Mouse (Mus musculus): Measurements from ENCODE around the gene Usp24. TPM values are rescaled to one million over a fixed set of nuclear protein-coding genes. Genes with fewer than 3 reads are reported as not detected.

Gene Usp24
- polyA plus RNA-seq (2015; fragmentation: Nextera tagmentation; extraction: Ambion mirVana), result 7.6 and 9.7 TPM in 2 replicates

DNA sequence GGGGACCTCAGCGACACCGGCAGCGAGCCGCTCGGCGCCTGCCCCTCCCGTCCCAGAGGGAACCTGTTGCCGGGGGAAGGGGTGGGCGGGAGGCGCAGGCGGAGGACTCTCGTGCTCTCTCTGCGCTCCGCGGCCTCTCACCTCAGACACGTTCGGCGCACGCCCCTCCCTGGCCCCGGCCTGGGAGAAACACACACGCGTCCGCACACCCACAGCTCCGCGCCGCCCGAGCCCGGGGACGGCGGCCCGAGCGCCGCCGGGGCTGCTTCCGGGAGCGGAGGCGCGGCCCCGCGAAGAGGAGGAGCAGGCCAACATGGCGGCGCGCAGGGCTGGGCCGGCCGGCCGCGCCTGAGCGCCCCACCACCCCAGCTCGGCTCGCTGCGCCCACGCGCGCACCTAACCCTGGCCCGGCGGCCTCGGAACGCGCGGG lies at the start of gene Usp24:
Gene Usp24, plus strand, starts transcription at position 293 of the 430 bp plus-strand sequence.
- peak; percentile 92 for ATAC-seq (ENCODE audit: insufficient read depth, low FRiP score, low read depth)
- under 1% methylated on average over 51 of the region's 60 CpGs for WGBS

DNA sequence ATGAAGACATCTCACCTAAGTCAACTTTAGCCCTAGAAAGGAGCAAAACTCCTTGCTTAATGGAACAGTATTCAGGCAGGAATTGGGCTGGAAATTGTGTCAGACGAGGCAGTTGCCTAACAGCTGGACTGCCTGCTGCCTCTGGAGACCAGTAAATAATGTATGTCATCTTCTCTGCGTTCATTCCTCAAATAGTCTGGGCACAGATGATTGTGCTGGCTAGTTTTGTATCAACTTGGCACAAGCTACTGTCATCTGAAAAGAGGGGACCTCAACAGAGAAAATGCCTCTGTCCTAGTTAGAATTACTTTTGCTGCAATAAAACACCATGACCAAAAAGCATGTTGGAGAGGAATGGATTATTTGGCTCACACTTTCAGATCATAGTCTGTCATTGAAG lies 39.1 kb upstream of the Usp24 start:
- no peaks in the 10 kb centered on the region for H3K36me3 ChIP-seq
- H3K27me3 ChIP-seq (replicated peaks), result no peaks in the 10 kb centered on the region
- WGBS, result 51% methylated on average over 2 of the region's 2 CpGs
- no peak overlapping the region for H3K9ac ChIP-seq
- H3K9me3 ChIP-seq, result no peaks in the 10 kb centered on the region
- H3K4me2 ChIP-seq, result no peak overlapping the region
- no peak for ATAC-seq (ENCODE audit: insufficient read depth, low FRiP score, low read depth)
- H3K27ac ChIP-seq, result no peak overlapping the region
- no peaks in the 10 kb centered on the region for H3K4me1 ChIP-seq
- no peak overlapping the region for H3K4me3 ChIP-seq (replicated peaks)

More for the DNA sequence above, at the start of gene Usp24:
- Histone ChIP-seq H3K4me1 (peaks cover 9% of the 10 kb centered on the region; the same call in 1 of the 2 replicates), H3K9me3 (no peaks in the 10 kb centered on the region), H3K27me3 (replicated peaks) (no peaks in the 10 kb centered on the region), H3K4me2 (peak within 1 kb of the TSS; percentile 85), H3K9ac (peak within 1 kb of the TSS; percentile 92), H3K27ac (peak within 1 kb of the TSS; percentile 90), H3K36me3 (no peaks in the 10 kb centered on the region), H3K4me3 (replicated peaks) (peak within 1 kb of the TSS; percentile 93)

DNA sequence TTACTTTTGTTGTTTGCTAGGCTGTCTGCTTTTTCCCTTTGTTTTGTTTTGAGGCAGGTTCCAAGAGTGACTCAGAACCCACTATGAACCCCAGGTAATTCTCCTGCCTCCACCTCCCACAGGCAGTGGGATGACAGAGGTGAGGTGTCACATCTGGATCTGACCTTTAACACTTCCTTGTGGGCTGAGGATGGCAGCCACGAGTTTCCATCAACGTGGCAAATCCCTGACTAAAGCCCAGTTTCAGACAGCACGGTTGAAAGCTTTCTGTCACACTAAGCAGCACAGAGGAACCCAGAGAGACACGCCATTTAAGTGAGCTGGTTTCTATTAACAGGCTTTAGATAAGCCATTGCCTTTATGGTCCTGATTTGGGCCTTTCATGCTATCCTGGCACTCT lies 36.8 kb upstream of the Usp24 start:
- Histone ChIP-seq H3K27ac (no peak overlapping the region), H3K9ac (no peak overlapping the region), H3K27me3 (replicated peaks) (no peaks in the 10 kb centered on the region), H3K9me3 (no peaks in the 10 kb centered on the region), H3K4me3 (replicated peaks) (no peak overlapping the region), H3K4me2 (no peak overlapping the region), H3K36me3 (no peaks in the 10 kb centered on the region), H3K4me1 (no peaks in the 10 kb centered on the region)
- WGBS, result 36% methylated on average over 4 of the region's 4 CpGs
- no peak for ATAC-seq (ENCODE audit: insufficient read depth, low FRiP score, low read depth)

DNA sequence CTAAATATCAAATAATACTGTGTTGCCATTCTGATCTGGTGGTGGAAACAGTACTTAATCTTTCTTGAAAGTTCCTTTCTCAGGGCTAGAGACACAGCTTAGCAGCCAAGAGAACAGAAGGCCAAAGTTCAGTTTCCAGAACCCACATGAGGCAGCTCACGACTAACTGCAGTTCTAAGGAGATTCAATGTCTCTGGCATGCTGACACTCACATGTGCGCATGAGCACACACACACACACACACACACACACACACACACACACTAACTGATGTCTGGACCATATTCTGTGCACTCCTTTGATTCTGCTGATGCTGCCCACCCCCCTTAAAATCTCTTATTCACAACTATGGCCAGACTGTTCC lies 34.9 kb upstream of the Usp24 start:
- peak overlapping the region; percentile 16 for H3K4me2 ChIP-seq
- no peaks in the 10 kb centered on the region for H3K27me3 ChIP-seq (replicated peaks)
- no peaks in the 10 kb centered on the region for H3K36me3 ChIP-seq
- ATAC-seq (ENCODE audit: insufficient read depth, low FRiP score, low read depth), result no peak
- H3K4me3 ChIP-seq (replicated peaks), result no peak overlapping the region
- no peaks in the 10 kb centered on the region for H3K4me1 ChIP-seq
- no peak overlapping the region for H3K9ac ChIP-seq
- H3K27ac ChIP-seq, result no peak overlapping the region
- no peaks in the 10 kb centered on the region for H3K9me3 ChIP-seq
- WGBS, result 70% methylated on average over 2 of the region's 2 CpGs

DNA sequence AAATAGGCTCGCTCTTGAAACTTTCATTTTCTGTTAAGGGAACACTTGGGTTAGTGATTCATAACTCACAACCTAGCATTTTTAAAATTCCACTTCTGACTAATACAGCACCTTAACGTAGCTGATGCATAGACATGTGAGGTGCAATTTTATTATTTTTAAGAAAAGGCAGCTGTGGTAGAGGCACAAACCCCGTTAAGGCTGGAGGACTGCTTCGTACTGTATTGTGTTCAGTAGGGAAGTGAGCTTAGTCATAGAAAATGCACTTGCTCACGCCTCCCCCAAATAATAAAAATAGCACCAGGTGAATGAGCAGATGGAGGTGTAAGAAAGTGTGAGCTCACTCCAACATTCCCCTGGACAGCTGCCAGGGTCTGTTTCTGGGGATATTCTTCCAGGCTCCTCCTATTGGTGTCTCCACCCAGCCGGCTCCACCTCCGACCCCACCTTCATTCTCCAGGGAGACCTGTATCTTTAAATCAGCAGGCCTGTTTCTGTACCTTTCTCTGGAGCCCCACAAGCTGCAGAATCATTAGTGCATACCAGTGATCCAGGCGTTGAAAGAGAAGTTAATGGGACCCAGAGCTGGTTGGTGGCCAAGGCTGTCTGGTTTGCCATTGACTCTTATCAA lies 34.4 kb upstream of the Usp24 start:
- 40% methylated on average over 8 of the region's 8 CpGs for WGBS
- H3K4me3 ChIP-seq (replicated peaks), result no peak overlapping the region
- H3K27me3 ChIP-seq (replicated peaks), result no peaks in the 10 kb centered on the region
- H3K27ac ChIP-seq, result no peak overlapping the region
- no peaks in the 10 kb centered on the region for H3K4me1 ChIP-seq
- ATAC-seq (ENCODE audit: insufficient read depth, low FRiP score, low read depth), result peak; percentile 79; the same call in 1 of the 2 replicates
- no peaks in the 10 kb centered on the region for H3K9me3 ChIP-seq
- H3K9ac ChIP-seq, result no peak overlapping the region
- no peaks in the 10 kb centered on the region for H3K36me3 ChIP-seq
- peak overlapping the region; percentile 16 for H3K4me2 ChIP-seq

DNA sequence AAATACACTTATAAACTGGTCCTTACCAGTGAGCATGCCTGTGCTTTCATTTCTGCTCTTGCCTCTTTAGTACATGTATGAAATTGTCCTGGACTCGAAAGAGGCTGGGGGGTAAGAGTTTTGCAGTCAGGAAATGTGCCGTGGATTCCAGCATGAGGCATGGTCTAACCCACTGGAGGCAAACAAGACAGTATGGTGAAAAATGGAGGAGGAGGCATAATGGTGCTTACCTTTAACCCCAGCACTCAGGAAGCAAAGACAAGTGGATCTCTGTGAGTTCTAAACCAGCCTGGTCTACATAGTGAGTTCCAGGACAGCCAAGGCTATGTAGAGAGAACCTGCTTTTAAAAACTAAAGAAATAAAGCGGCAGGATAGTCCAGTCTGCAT lies 33.9 kb upstream of the Usp24 start:
- WGBS, result 76% methylated on average over 3 of the region's 3 CpGs
- no peaks in the 10 kb centered on the region for H3K9me3 ChIP-seq
- H3K27me3 ChIP-seq (replicated peaks), result no peaks in the 10 kb centered on the region
- H3K4me2 ChIP-seq, result no peak overlapping the region
- ATAC-seq (ENCODE audit: insufficient read depth, low FRiP score, low read depth), result no peak
- no peak overlapping the region for H3K27ac ChIP-seq
- no peak overlapping the region for H3K9ac ChIP-seq
- no peaks in the 10 kb centered on the region for H3K36me3 ChIP-seq
- no peak overlapping the region for H3K4me3 ChIP-seq (replicated peaks)
- H3K4me1 ChIP-seq, result no peaks in the 10 kb centered on the region

DNA sequence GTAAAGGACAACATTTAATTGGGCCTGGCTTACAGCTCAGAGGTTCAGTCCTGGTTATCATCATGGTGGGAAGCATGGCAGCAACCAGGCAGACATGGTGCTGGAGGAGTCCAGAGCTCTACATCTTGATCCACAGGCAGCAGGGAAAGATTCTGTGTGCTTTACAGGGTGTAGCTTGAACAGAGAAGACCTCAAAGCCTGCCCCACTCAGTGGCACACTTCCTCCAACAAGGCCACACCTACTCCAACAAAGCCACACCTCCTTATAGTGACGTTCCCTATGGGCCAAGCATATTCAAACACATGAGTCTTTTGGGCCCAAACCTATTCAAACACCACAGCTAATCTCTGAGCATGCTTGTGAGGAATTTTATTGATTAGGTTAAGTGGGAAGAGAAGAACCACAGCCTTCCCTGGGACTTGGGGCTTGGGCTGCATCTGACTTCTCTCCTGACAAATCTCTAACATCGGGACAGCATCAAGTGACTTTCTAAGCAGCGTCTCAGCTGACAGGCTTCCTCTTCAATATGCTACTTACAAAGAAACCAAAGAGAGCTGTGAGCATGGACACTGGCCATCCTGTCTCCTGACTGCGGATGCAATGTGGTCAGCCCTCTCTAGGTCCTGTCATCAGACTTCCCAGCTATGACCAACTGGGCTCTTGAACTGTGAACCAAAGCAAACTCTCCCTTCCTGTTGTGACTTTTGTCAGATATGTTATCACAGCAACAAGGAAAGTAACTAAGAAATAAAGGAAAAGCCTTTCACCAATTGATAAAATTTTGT lies 28.9 kb upstream of the Usp24 start:
- H3K27ac ChIP-seq, result no peak overlapping the region
- no peak for ATAC-seq (ENCODE audit: insufficient read depth, low FRiP score, low read depth)
- WGBS, result 67% methylated on average over 4 of the region's 4 CpGs

DNA sequence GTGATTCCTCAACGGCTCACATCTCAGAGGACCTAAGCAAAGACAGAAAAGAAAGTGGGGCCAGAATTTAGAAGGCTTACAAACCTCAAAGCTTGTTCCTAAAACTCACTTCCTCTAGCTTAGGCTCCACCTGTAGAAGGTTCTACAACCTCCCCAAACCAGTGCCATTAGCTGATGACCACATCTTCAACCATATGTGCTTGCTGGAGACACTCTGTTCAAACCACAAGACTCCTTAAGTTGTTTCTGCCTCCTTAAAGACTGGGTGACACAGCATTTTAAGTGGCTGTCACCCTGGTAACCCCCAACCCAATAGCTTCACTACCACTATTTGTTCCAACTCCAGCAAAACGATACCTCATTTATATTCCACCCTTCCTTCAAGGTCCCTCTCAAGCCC lies 25.8 kb upstream of the Usp24 start:
- H3K9me3 ChIP-seq, result no peaks in the 10 kb centered on the region
- no peak overlapping the region for H3K4me2 ChIP-seq
- H3K4me3 ChIP-seq (replicated peaks), result no peak overlapping the region
- no peak overlapping the region for H3K9ac ChIP-seq
- no peak for ATAC-seq (ENCODE audit: insufficient read depth, low FRiP score, low read depth)
- 84% methylated on average over 2 of the region's 2 CpGs for WGBS
- H3K4me1 ChIP-seq, result no peaks in the 10 kb centered on the region
- no peak overlapping the region for H3K27ac ChIP-seq
- no peaks in the 10 kb centered on the region for H3K36me3 ChIP-seq
- no peaks in the 10 kb centered on the region for H3K27me3 ChIP-seq (replicated peaks)

More for the DNA sequence above, 28.9 kb upstream of the Usp24 start:
- H3K4me1 ChIP-seq, result no peaks in the 10 kb centered on the region
- no peak overlapping the region for H3K4me2 ChIP-seq
- H3K36me3 ChIP-seq, result no peaks in the 10 kb centered on the region
- H3K9ac ChIP-seq, result no peak overlapping the region
- no peaks in the 10 kb centered on the region for H3K9me3 ChIP-seq
- H3K4me3 ChIP-seq (replicated peaks), result no peak overlapping the region
- H3K27me3 ChIP-seq (replicated peaks), result no peaks in the 10 kb centered on the region

DNA sequence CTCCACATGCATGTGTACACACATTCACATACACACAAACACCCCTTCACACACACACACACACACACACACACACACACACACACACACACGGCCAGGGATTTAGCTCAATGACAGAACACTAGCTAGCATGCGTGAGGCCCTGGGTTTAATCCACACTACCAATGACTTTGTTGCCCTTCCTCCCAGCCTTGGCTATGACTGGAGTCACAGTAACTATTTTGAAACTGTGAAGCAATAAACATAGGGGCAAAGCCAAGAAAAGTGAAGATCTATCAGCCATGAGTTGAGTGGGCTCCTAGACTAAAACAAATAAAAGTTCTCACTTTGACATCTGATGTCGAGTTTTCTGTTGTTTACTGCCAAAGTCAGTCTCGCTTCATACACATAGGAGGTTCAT lies 23.2 kb upstream of the Usp24 start:
- Histone ChIP-seq H3K9ac (no peak overlapping the region), H3K27ac (no peak overlapping the region), H3K36me3 (no peaks in the 10 kb centered on the region), H3K9me3 (no peaks in the 10 kb centered on the region), H3K27me3 (replicated peaks) (no peaks in the 10 kb centered on the region), H3K4me3 (replicated peaks) (no peak overlapping the region), H3K4me2 (no peak overlapping the region), H3K4me1 (no peaks in the 10 kb centered on the region)
- 67% methylated on average over 4 of the region's 4 CpGs for WGBS
- no peak for ATAC-seq (ENCODE audit: insufficient read depth, low FRiP score, low read depth)

DNA sequence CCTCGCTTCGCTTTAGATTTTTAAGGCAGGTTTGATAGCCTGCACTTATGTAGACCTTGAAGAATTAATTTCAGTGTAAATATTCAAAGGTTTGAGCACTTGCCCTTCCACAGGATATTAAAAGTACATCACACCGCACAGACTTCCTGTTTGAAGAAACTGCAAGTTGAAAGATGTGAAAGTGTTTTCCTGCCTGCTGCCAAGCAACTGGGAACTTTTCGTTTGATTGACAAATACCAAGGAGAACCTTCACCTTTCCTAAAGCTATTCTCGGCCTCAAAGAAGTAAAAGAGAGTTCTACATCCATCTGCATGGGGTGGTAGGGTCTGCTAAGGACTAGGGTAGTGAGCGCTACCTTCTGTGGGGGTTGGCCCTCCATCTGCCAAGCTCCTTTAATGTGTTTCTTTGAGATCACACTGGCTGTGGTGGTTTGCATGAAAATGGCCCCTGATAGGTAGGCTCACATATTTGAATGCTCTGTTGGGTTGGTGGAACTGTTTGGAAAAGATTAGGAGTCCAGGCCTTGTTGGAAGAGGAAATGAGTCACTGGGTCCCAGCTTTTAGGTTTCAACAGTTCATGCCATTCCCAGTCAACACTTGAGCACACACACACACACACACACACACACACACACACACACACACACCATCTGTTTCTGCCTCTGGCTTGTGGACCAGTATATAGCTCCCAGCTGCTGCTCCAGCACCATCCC lies 22.5 kb upstream of the Usp24 start:
- no peaks in the 10 kb centered on the region for H3K4me1 ChIP-seq
- ATAC-seq (ENCODE audit: insufficient read depth, low FRiP score, low read depth), result no peak
- H3K4me2 ChIP-seq, result no peak overlapping the region
- WGBS, result 69% methylated on average over 6 of the region's 6 CpGs
- H3K9ac ChIP-seq, result no peak overlapping the region
- no peak overlapping the region for H3K27ac ChIP-seq
- no peak overlapping the region for H3K4me3 ChIP-seq (replicated peaks)
- H3K36me3 ChIP-seq, result no peaks in the 10 kb centered on the region
- no peaks in the 10 kb centered on the region for H3K27me3 ChIP-seq (replicated peaks)
- no peaks in the 10 kb centered on the region for H3K9me3 ChIP-seq

DNA sequence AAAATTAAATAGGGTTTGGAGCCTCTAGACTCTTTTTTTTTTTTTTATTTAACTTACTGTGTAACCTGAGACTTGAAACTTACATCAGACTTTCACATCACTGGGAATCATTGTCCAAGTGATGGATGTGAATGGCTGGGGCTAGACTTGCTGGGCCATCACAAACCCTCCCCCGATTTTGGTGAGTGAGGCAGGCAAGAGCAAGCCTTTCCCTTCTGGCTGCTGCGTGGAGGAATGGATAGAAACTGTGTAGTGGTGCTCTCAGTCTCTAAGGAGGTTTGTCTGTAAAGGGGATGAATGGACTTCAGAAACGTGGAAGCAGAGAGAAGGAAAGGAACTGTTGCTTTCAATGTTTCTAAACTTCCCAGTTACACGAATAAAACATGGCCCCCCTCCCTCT lies 20.3 kb upstream of the Usp24 start:
- 29% methylated on average over 4 of the region's 4 CpGs for WGBS
- H3K9ac ChIP-seq, result no peak overlapping the region
- no peaks in the 10 kb centered on the region for H3K9me3 ChIP-seq
- ATAC-seq (ENCODE audit: insufficient read depth, low FRiP score, low read depth), result no peak
- no peaks in the 10 kb centered on the region for H3K27me3 ChIP-seq (replicated peaks)
- no peak overlapping the region for H3K27ac ChIP-seq
- H3K4me1 ChIP-seq, result no peaks in the 10 kb centered on the region
- H3K4me3 ChIP-seq (replicated peaks), result no peak overlapping the region
- H3K4me2 ChIP-seq, result no peak overlapping the region
- no peaks in the 10 kb centered on the region for H3K36me3 ChIP-seq
